ENCODE assay signal across 9 mouse cellular contexts in genomic region chr3:59078585-59078984, GRCm38 (mm10). TPM values are rescaled to one million over a fixed set of nuclear protein-coding genes. Genes with fewer than 3 reads are reported as not detected.
DNase-seq lines count a peak whose midpoint lies in the region.
"Had no signal": no experiment of that assay in that cellular context is flagged by ENCODE, and none has a peak within 500 bp of the region (broad histone marks: within the 10 kb centered on the region; RNA-seq: fewer than 3 reads in every experiment).

No protein-coding gene starts in this region.

- DNase-seq in adrenal gland, adult (ENCODE audit: inconsistent age in 2 of 2, low spot score in 1 of 2), result peak; percentile 41 to 73
- DNase-seq in adrenal gland, postnatal 25 days, result no peak
- peak; percentile 18 for DNase-seq in adrenal gland, adult 8-10 months
- DNase-seq in adrenal gland, adult 18-20 months (ENCODE audit: low spot score in 2 of 2), result no peak
- peak; percentile 69 for DNase-seq in heart, adult 11 months
- no peak for DNase-seq in heart, postnatal 25 days (ENCODE audit: low spot score)
- DNase-seq in adrenal gland, postnatal 36 days, result peak; percentile 19 to 28
- no peak for DNase-seq in cerebellum, postnatal 10 days
- DNase-seq: gastrocnemius, adult 2 months had no signal

- intact Hi-C loops in heart, postnatal 25 days (cut with DNase I), result loop anchor here (2.0 to 5.0 kb wide), 2 partner anchors 130 to 979 kb away; no protein-coding TSS in a partner anchor

RNA-seq across cellular contexts. Expression of gene Gpr171, which starts 23.0 kb away (rescaled TPM):
- total RNA-seq in adrenal gland, postnatal 25 days (2021), result 0.18 TPM in 1 of 2 replicates, not detected in the other
- total RNA-seq in adrenal gland, adult 8-10 months (2022), result under 1 TPM; 0.15 to 0.45 (median 0.29) TPM
- under 1 TPM; 0.40 to 0.64 TPM for total RNA-seq in adrenal gland, adult 18-20 months (2021)
- total RNA-seq in heart, postnatal 25 days (2021), result under 1 TPM in 1 of 2 experiments, not detected in 1; 0.11 TPM
- under 1 TPM in 1 of 2 experiments, not detected in 1; 0.26 TPM for total RNA-seq in adrenal gland, postnatal 36 days (2021)
- total RNA-seq: gastrocnemius, adult 2 months had no signal

Comparison
In these comparisons a context has a peak if more than half of its experiments do, and no peak if none do; other contexts are left out.
1. DNase-seq: peak in adrenal gland, adult (2 of 2), adrenal gland, adult 8-10 months (single experiment), heart, adult 11 months (single experiment) and adrenal gland, postnatal 36 days (2 of 2); none in adrenal gland, postnatal 25 days (single experiment), adrenal gland, adult 18-20 months (0 of 2), heart, postnatal 25 days (single experiment) and cerebellum, postnatal 10 days (0 of 2).